Mouse (Mus musculus) heart, embryonic 14.5 days (tissue): ENCODE measurements at regions not wholly inside any gene's neighbourhood (a gene's known extent, or its start where the extent isn't known, plus 50 kb on each side); places are given as distances from the start of the nearest gene placed in this dataset.
"Not testable (repeated sequence)": the region's sequence is repeated elsewhere in the genome, so short reads cannot be mapped to it uniquely, and the experiment has no call there.

Experiments
- ATAC-seq: fragments of 200-750 bp; cut with Nextera tagmentation; 2 replicates; pipeline ENCODE4 v1.8.0; 2017; ENCODE audit warnings: low read depth, moderate TSS enrichment; ENCODE audit not compliant: insufficient number of reproducible peaks, insufficient read depth, low FRiP score
- H3K27ac ChIP-seq, 2 experiments: fragments of 200-500 bp in 1 of 2; fragments of 300-500 bp in 1 of 2; sonication (generic) in 1 of 2; replicated peaks in 1 of 2; 2 replicates each; pipeline ENCODE4 v1.5.1; 2012 to 2014; ENCODE audit warnings: low read depth in 2 of 2, low read length in 2 of 2, control low read depth in 1 of 2, mild to moderate bottlenecking in 1 of 2, mixed read lengths in 1 of 2; ENCODE audit not compliant: control insufficient read depth in 1 of 2, insufficient read depth in 1 of 2
- H3K27me3 ChIP-seq: fragments of 300-500 bp; sonication (generic); 2 replicates; pipeline ENCODE4 v1.6.1; 2014; ENCODE audit warnings: mild to moderate bottlenecking, low read length, control low read depth; ENCODE audit not compliant: control insufficient read depth, insufficient read depth
- H3K36me3 ChIP-seq: fragments of 300-500 bp; sonication (generic); 2 replicates; pipeline ENCODE4 v1.6.1; 2014; ENCODE audit warnings: mild to moderate bottlenecking, control low read depth, low read length, mixed read lengths; ENCODE audit not compliant: control insufficient read depth, insufficient read depth
- H3K4me1 ChIP-seq, 2 experiments: fragments of 200-500 bp in 1 of 2; fragments of 300-500 bp in 1 of 2; sonication (generic) in 1 of 2; 2 replicates each; pipeline ENCODE4 v1.6.1; 2012 to 2014; ENCODE audit warnings: low read length in 2 of 2, control low read depth in 1 of 2, mixed read lengths in 1 of 2; ENCODE audit not compliant: control insufficient read depth in 2 of 2, insufficient read depth in 2 of 2
- H3K4me2 ChIP-seq: fragments of 300-500 bp; sonication (generic); 2 replicates; pipeline ENCODE4 v1.6.1; 2014; ENCODE audit warnings: mild to moderate bottlenecking, low read length
- H3K4me3 ChIP-seq, 2 experiments: fragments of 200-500 bp in 1 of 2; fragments of 300-500 bp in 1 of 2; sonication (generic) in 1 of 2; 2 replicates each; pipeline ENCODE4 v1.5.1; 2012 to 2014; ENCODE audit warnings: low read length in 2 of 2, mild to moderate bottlenecking in 2 of 2, control low read depth in 1 of 2, low read depth in 1 of 2, moderate library complexity in 1 of 2; ENCODE audit not compliant: control insufficient read depth in 1 of 2, insufficient read depth in 1 of 2
- H3K9ac ChIP-seq: fragments of 300-500 bp; sonication (generic); 2 replicates; pipeline ENCODE4 v1.6.1; 2014; ENCODE audit warnings: mild to moderate bottlenecking, low read length
- H3K9me3 ChIP-seq: fragments of 300-500 bp; sonication (generic); 2 replicates; pipeline ENCODE4 v1.6.1; 2016; ENCODE audit warnings: low read length, control low read depth; ENCODE audit not compliant: control insufficient read depth
- WGBS: fragments of 180-500 bp; shearing (Covaris S2); extraction: QIAGEN DNeasy Blood & Tissue Kit; methylation state at CpG from one replicate; pipeline ENCODE4 v1.1.7; 2014; 5-methylcytosine and 5-hydroxymethylcytosine counted together

DNA sequence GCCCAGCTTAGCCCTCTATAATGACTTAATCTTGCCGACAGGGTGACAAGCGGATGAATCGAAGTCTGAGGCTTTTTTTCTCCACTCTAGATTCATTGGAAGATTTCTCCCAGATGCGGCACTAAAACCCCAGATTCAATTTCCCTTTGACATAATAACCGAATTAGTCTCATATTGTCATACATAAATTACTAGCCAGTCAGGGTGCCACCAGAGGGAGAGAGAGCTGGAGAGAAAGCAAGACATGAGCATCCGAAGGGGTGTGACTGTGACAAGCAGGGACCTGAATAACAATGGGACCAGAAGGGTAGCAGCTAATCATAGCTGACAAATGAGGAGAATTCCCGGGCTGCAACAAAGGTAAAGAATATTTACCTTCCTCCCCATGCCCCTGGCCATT, 194.5 kb upstream of the Nectin1 start:
- peaks cover 7 to 9% of the 10 kb centered on the region in 2 experiments for H3K4me1 ChIP-seq
- ATAC-seq = no peak
- WGBS = 45% methylated on average over 7 of the region's 7 CpGs
- no peak overlapping the region for H3K27ac ChIP-seq
- no peaks in the 10 kb centered on the region for H3K27me3 ChIP-seq
- H3K36me3 ChIP-seq = no peaks in the 10 kb centered on the region
- H3K4me2 ChIP-seq = no peak overlapping the region
- no peak overlapping the region for H3K4me3 ChIP-seq
- H3K9ac ChIP-seq = no peak overlapping the region
- H3K9me3 ChIP-seq = no peaks in the 10 kb centered on the region

DNA sequence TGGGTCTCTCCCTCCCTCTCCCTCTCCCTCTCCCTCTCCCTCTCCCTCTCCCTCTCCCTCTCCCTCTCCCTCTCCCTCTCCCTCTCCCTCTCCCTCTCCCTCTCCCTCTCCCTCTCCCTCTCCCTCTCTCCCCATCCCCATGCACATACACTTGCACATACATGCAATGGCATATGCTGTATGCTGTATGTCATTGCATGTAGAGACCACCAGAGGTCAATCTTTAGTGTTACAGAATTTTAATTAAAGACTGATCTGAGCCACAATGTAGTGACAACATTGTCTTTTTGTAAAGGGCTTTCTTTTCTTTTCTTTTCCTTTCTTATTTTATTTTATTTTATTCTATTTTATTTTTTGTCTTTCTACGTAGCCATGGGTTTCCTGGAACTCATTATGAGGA, 191.0 kb upstream of the Nectin1 start:
- H3K27me3 ChIP-seq, H3K4me3 ChIP-seq, H3K4me2 ChIP-seq, H3K9me3 ChIP-seq, H3K4me1 ChIP-seq, H3K9ac ChIP-seq, H3K36me3 ChIP-seq, ATAC-seq, H3K27ac ChIP-seq: not testable (repeated sequence)
- WGBS = 91% methylated on average over 1 of the region's 1 CpGs

GRCm38 (mm10) chr9:43562016-43562415, 181.8 kb upstream of the Nectin1 start:
- Histone ChIP-seq H3K27me3 (no peaks in the 10 kb centered on the region), H3K27ac (no peak overlapping the region), H3K4me3 (no peak overlapping the region), H3K9ac (no peak overlapping the region), H3K9me3 (no peaks in the 10 kb centered on the region), H3K4me1 (no peaks in the 10 kb centered on the region), H3K36me3 (no peaks in the 10 kb centered on the region), H3K4me2 (no peak overlapping the region)
- 68% methylated on average over 6 of the region's 6 CpGs for WGBS
- no peak for ATAC-seq

- H3K9ac ChIP-seq = no peak overlapping the region
- H3K27ac ChIP-seq = no peak overlapping the region
- H3K4me2 ChIP-seq = no peak overlapping the region
- WGBS = 80% methylated on average over 22 of the region's 22 CpGs
- no peaks in the 10 kb centered on the region for H3K4me1 ChIP-seq
- no peaks in the 10 kb centered on the region for H3K27me3 ChIP-seq
- no peak for ATAC-seq
- no peaks in the 10 kb centered on the region for H3K9me3 ChIP-seq
- H3K4me3 ChIP-seq = no peak overlapping the region
- H3K36me3 ChIP-seq = no peaks in the 10 kb centered on the region
These were observed 179.4 kb upstream of the Nectin1 start for GRCm38 (mm10) chr9:43564239-43564906.

- Histone ChIP-seq H3K36me3 (no peaks in the 10 kb centered on the region), H3K9ac (no peak overlapping the region), H3K9me3 (no peaks in the 10 kb centered on the region), H3K27ac (no peak overlapping the region), H3K27me3 (no peaks in the 10 kb centered on the region), H3K4me2 (no peak overlapping the region), H3K4me3 (no peak overlapping the region), H3K4me1 (peaks cover 0 to 2% of the 10 kb centered on the region in 2 experiments; a peak in 1 of 4 replicates)
- no peak for ATAC-seq
- WGBS = 41% methylated on average over 4 of the region's 4 CpGs
These were observed 174.9 kb upstream of the Nectin1 start for GRCm38 (mm10) chr9:43568851-43569250.

DNA sequence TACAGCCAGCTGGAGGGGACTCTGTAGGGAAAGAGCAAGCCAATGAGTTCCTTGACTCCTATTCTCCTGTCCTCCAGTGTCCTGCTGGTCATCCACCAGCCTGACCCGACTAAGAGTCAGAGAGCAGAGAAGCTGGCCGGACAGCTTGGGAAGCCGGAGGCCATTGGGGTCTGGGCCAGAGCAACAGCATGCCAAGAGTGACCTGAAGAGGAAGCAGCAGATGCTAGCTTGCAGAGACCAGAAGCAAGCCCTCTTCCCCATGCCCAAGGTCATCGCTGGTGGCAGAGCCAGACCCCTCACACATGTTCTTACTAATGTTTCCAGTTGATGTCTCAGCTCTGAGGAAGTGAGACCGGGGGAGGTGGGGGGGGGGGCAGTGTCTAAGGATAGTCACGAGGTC, 172.7 kb upstream of the Nectin1 start:
- H3K4me3 ChIP-seq = no peak overlapping the region
- ATAC-seq = no peak
- H3K27me3 ChIP-seq = no peaks in the 10 kb centered on the region
- peaks cover 0 to 2% of the 10 kb centered on the region in 2 experiments; a peak in 1 of 4 replicates for H3K4me1 ChIP-seq
- H3K4me2 ChIP-seq = no peak overlapping the region
- whole genome bisulfite sequencing = 65% methylated on average over 6 of the region's 6 CpGs
- H3K9ac ChIP-seq = no peak overlapping the region
- H3K36me3 ChIP-seq = no peaks in the 10 kb centered on the region
- no peaks in the 10 kb centered on the region for H3K9me3 ChIP-seq
- no peak overlapping the region for H3K27ac ChIP-seq

DNA sequence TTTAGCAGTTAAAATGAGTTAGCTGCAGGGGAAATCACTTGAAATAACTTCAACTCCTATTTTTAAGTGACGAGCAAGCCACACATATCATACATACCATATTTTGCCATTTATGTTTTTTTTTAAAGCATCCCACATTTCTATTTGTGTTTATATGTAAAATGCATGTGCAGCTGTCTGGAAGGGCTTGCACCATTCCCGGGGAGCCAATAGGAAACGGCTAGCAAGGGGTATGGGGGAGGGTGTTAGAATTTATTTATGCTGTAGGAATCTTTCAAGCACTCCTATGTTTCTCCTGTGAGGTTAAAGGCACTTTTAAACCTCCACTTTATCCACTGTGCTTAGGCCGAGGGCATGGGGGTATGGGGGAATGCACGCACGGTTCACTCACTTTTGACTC, 168.1 kb upstream of the Nectin1 start:
- H3K27me3 ChIP-seq = no peaks in the 10 kb centered on the region
- H3K9ac ChIP-seq = no peak overlapping the region
- ATAC-seq = no peak
- H3K9me3 ChIP-seq = no peaks in the 10 kb centered on the region
- H3K4me1 ChIP-seq = peaks cover 0 to 2% of the 10 kb centered on the region in 2 experiments; a peak in 1 of 4 replicates
- no peaks in the 10 kb centered on the region for H3K36me3 ChIP-seq
- H3K27ac ChIP-seq = no peak overlapping the region
- WGBS = 80% methylated on average over 6 of the region's 6 CpGs
- no peak overlapping the region for H3K4me2 ChIP-seq
- no peak overlapping the region for H3K4me3 ChIP-seq

- no peaks in the 10 kb centered on the region for H3K36me3 ChIP-seq
- H3K9me3 ChIP-seq = no peaks in the 10 kb centered on the region
- WGBS = 47% methylated on average over 6 of the region's 6 CpGs
- no peaks in the 10 kb centered on the region for H3K27me3 ChIP-seq
- ATAC-seq = no peak
- H3K4me2 ChIP-seq = no peak overlapping the region
- no peak overlapping the region for H3K9ac ChIP-seq
- H3K27ac ChIP-seq = no peak overlapping the region
- no peaks in the 10 kb centered on the region for H3K4me1 ChIP-seq
- H3K4me3 ChIP-seq = no peak overlapping the region
These were observed 163.1 kb upstream of the Nectin1 start for GRCm38 (mm10) chr9:43580653-43581052.
